Mouse (Mus musculus): Measurements from ENCODE around the gene Krt7.

DNA sequence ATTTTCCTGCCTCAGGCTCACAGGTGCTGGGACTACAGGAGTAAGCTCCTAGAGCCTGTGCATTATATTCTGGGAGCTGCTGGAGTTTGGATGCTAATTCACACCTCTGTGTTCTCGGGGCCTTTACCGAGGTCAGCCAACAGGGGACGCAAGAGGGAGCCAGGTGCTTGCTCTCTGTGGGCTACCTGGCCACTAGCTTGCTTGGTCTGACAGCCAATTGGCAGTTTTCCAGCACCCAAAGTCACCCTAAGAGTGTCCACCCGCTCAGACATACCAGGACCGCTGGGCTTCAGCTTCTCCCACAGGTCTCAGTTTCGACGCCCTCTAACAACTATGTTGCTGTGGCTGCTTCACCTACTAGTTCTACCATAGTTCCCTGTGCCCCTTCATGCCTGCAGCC lies 15.9 kb upstream of the Krt7 start:
- TF ChIP-seq POLR2A (IDR thresholded peaks at IDR 0.05; ENCODE audit: borderline replicate concordance, extremely low read depth, insufficient read depth, insufficient read length, poor library complexity, severe bottlenecking) (no peak), CTCF (IDR thresholded peaks at IDR 0.05; ENCODE audit: borderline replicate concordance, extremely low read depth, insufficient read depth, insufficient read length) (no peak)

Measured in brain, embryonic 14.5 days (tissue).